Mouse (Mus musculus) C2C12 (cell line): ENCODE measurements around the gene Ngdn.

Experiments
- CTCF ChIP-seq: IDR thresholded peaks from one replicate; pipeline ENCODE4 v1.5.1; 2011; ENCODE audit not compliant: control insufficient read depth, insufficient read depth, insufficient read length
- MAX ChIP-seq: IDR thresholded peaks from one replicate; pipeline ENCODE4 v1.6.1; 2011; ENCODE audit warnings: mild to moderate bottlenecking, control low read depth
- MYOD1 ChIP-seq: IDR thresholded peaks from one replicate; pipeline ENCODE4 v1.6.1; 2011; ENCODE audit warnings: low read depth; ENCODE audit not compliant: control insufficient read depth, insufficient read length
- MYOG ChIP-seq: IDR thresholded peaks from one replicate; pipeline ENCODE4 v1.6.1; 2011; ENCODE audit not compliant: control insufficient read depth, insufficient read length; ENCODE audit errors: extremely low read depth

DNA sequence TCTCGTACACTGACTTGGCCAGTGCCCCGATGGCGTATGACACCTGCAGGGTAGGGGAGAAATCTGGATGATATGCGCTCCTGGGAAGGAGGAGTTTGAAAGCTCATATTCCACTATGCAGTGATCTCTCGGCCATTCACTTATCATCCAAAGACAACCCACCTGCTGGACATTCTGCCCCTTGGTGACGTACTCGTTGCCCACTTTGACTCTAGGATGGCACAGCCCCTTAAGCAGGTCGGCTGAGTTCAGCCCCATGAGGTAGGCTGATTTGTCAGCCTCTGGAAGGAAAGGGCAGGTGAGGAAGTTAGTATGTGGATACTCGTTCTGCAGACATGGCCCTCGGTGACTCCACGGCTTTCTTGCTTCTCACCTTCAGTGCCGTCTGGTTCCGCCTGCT, 26.4 kb upstream of the Ngdn start:
- TF ChIP-seq MYOG (no peak), CTCF (no peak), MAX (no peak), MYOD1 (no peak)
